Mouse (Mus musculus): ENCODE measurements around the gene Arhgap45.

Arhgap45 gene

DNA sequence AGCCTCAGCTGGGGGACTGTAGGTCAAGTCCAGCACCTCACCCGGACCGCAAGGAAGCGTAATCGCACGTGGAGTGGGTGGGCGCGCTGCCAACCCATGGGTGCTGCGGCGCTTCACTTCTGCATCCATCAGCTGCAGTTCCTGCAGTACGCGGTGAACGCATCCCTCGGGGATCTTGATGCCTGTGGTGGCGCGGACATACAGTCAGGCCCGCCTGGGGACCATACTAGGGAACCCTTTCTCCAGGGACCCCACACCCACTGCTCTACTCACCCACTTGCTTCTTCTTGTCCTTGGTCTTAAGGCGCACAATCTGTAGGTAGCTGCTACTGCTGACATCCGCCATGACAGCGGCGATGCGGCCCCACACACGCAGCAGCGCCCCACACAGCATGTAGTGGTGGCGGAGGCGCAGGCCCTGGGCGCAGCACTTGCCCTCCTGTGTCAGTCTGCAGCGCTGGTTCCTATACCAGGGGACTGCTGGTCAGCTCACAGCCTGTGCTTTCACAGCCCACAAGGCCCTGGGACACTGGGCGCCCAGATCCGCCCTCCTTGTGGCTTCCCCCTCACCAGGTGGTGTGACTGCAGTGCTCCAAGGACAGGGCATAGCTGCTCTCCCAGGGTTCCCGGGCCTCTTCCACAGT, 41.4 kb downstream of the Arhgap45 start:
- DNase-seq: no peak

GRCm38 (mm10) chr10:80063104-80063503, 46.7 kb downstream of the Arhgap45 start:
- no peak for DNase-seq

- DNase-seq: peak; percentile 92
Measured at GRCm38 (mm10) chr10:80063877-80064650, 47.6 kb downstream of the Arhgap45 start.

DNA sequence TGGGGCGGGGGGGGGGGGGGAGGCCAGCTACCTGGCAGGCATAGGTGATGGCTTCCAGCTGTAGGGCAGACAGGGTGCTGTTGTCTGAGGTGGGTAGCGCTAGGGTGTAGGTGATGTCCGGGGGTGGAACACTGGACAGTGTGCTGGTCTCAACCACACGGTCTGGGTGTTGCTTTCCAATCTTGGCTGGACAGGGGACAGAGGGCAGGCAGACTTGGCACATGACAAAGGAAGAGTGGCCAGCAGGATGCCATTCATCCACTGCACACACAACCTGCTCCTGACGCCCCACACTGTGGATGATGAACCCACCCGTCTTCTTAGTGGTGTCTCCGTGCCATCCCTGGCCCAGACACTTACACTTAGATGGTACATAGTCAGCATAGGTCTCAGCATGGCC, 52.8 kb downstream of the Arhgap45 start:
- no peak for DNase-seq

- DNase-seq: peak; percentile 91
Measured at GRCm38 (mm10) chr10:80069948-80070450, 53.5 kb downstream of the Arhgap45 start.

DNA sequence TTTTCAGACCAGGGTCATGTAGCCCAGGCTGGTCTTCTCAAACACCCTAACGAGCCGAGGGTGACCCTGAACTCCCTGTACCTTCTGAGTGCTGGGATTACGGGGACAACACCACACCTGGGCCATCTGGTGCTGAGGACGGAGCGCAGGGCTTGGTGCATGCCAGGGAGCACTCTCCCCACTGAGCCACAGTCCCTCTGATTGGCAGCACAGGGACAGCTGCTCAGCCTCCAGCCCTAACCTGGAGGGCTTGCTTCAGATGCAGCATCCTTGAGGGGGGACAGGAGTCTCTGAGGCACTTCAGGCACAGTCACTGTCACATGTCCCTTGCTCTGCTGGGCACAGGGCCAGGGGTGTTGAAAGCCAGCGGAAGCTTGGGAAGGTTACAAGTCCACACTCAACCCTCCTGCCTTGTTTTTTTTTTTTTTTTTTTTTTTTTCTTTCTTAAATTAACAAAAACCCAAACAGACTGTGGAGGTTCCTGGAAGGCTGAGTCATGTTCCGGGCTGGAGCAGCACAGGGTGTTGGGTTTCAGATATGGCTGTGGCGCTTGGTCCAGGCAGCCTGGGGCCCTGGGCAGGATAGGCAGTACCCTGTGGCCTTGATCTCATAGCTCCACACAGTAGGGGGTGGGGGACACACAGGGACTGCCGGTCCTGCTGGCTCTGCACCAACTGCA, 54.5 kb downstream of the Arhgap45 start:
- peak; percentile 99 for DNase-seq

DNA sequence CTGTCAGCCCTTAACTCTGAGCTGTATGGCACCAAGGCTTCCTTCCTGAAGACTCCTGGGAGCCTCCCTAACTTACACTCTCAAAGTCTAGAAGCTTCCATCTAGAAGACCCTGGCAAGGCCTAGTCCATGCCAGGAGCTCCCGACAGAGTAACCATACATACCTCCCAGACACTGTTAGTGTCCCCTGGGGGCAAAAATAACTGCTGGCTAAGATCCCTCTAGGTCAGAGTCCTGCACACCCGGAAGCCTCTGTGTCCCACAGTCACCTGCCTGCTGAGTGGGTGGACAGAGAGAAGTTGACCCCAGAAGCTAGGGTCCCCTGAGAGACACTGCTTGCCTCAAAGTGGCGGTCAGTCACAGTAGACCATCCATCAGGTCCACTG, 55.1 kb downstream of the Arhgap45 start:
- DNase-seq: peak; percentile 95

GRCm38 (mm10) chr10:80072623-80073489, 56.4 kb downstream of the Arhgap45 start:
- no peak for DNase-seq

GRCm38 (mm10) chr10:80074813-80075601, 58.6 kb downstream of the Arhgap45 start:
- DNase-seq: peak; percentile 99

DNA sequence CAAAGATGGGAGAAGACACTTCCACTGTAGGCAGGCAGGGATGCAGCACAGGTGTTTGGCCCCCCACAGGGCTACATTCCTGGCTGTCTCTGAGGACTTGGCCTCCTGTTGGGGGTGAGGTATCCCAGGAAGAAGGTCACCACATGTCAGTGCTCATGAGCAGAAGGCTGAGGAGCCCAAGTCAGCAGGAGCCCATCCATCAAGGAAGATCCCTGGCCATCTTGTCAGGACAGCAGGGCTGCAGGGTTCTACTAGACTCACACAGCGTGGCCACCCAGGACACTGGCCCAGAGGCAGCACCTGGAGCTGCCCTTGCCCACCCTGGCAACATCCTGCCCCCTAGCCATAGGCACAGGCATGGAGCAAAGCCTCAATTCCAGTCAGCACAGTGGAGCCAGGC, 59.5 kb downstream of the Arhgap45 start:
- peak; percentile 92 for DNase-seq

- no peak for DNase-seq
Measured at GRCm38 (mm10) chr10:80076386-80076785, 59.9 kb downstream of the Arhgap45 start.

DNA sequence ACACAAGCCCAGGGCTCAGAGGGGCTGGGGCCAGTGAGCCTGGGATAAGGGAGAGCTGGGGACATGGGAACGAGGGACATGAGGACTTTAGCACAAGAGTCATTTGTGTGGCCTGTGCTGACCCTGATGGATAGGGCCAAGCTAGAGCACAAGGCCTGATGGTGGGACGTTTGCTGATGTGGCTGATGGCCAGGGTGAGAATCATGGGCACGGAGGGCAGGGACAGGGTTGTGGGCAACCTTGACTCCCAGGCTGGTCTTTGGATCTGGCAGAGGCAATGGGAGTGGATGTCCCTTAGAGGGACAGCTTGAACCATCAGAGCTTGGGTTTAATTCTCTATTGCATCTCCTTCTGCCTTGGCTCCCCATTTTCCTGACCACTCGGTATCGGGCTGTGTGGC, 60.9 kb downstream of the Arhgap45 start:
- no peak for DNase-seq

GRCm38 (mm10) chr10:80078366-80078765, 61.9 kb downstream of the Arhgap45 start:
- no peak for DNase-seq

GRCm38 (mm10) chr10:80080396-80081070, 64.1 kb downstream of the Arhgap45 start:
- no peak for DNase-seq

Data from heart, adult 11 months (tissue).